Mouse (Mus musculus) neural tube, embryonic 14.5 days (tissue): ENCODE measurements around the gene Snrpd2. TPM values are rescaled to one million over a fixed set of nuclear protein-coding genes. Genes with fewer than 3 reads are reported as not detected.

ENCODE experiments used
- ATAC-seq: fragments of 200-750 bp; cut with Nextera tagmentation; 2 replicates; pipeline ENCODE4 v1.8.0; 2017; ENCODE audit warnings: low read depth, mild to moderate bottlenecking, moderate TSS enrichment, moderate library complexity
- H3K27ac ChIP-seq: fragments of 300-500 bp; sonication (generic); 2 replicates; pipeline ENCODE4 v1.5.1; 2014; ENCODE audit warnings: low read depth, mild to moderate bottlenecking, control low read depth, low read length, moderate library complexity, mixed read lengths
- H3K27me3 ChIP-seq: fragments of 300-500 bp; sonication (generic); 2 replicates; pipeline ENCODE4 v1.6.1; 2014; ENCODE audit warnings: low read length; ENCODE audit not compliant: control insufficient read depth, insufficient read depth
- H3K36me3 ChIP-seq: fragments of 300-500 bp; sonication (generic); 2 replicates; pipeline ENCODE4 v1.6.1; 2014; ENCODE audit warnings: low read length, mixed read lengths; ENCODE audit not compliant: control insufficient read depth, insufficient read depth
- H3K4me1 ChIP-seq: fragments of 300-500 bp; sonication (generic); 2 replicates; pipeline ENCODE4 v1.6.1; 2014; ENCODE audit warnings: low read length; ENCODE audit not compliant: control insufficient read depth, insufficient read depth
- H3K4me2 ChIP-seq: fragments of 300-500 bp; sonication (generic); 2 replicates; pipeline ENCODE4 v1.6.1; 2014; ENCODE audit warnings: mild to moderate bottlenecking, low read depth, low read length, control low read depth
- H3K4me3 ChIP-seq: fragments of 300-500 bp; sonication (generic); 2 replicates; pipeline ENCODE4 v1.5.1; 2014; ENCODE audit warnings: low read depth, low read length, control low read depth, mixed read lengths
- H3K9ac ChIP-seq: fragments of 300-500 bp; sonication (generic); replicated peaks from 2 replicates; pipeline ENCODE4 v1.6.1; 2014; ENCODE audit warnings: low read depth, mild to moderate bottlenecking, control low read depth, low read length, mixed read lengths
- H3K9me3 ChIP-seq: fragments of 300-500 bp; sonication (generic); 2 replicates; pipeline ENCODE4 v1.6.1; 2016; ENCODE audit warnings: low read length; ENCODE audit not compliant: control insufficient read depth
- WGBS: fragments of 180-500 bp; shearing (Covaris S2); extraction: QIAGEN DNeasy Blood & Tissue Kit; methylation state at CpG from one replicate; pipeline ENCODE4 v1.1.7; 2014; 5-methylcytosine and 5-hydroxymethylcytosine counted together
- polyA plus RNA-seq: library from polyadenylated mRNA; unstranded; fragments of >200 nt; fragmentation: Nextera tagmentation; extraction: Ambion mirVana; gene quantifications from 2 replicates; pipeline ENCODE4 v1.2.1, GENCODE M21; 2014

The Snrpd2 gene
- 94.1 and 110 TPM in 2 replicates for polyA plus RNA-seq

GRCm38 (mm10) chr7:19149626-19150025, at the start of gene Snrpd2:
TSS of gene Snrpd2 (plus strand) at chr7:19149722.
- ATAC-seq: peak; percentile 91
- WGBS: under 1% methylated on average over 24 of the region's 24 CpGs

GRCm38 (mm10) chr7:19100290-19100689, 49.2 kb upstream of the Snrpd2 start:
- 88% methylated on average over 1 of the region's 1 CpGs for WGBS
- H3K9me3 ChIP-seq: no peaks in the 10 kb centered on the region
- H3K36me3 ChIP-seq: no peaks in the 10 kb centered on the region
- H3K27me3 ChIP-seq: no peaks in the 10 kb centered on the region
- no peak overlapping the region for H3K9ac ChIP-seq
- no peak overlapping the region for H3K4me3 ChIP-seq
- peaks cover 14% of the 10 kb centered on the region for H3K4me1 ChIP-seq
- no peak overlapping the region for H3K4me2 ChIP-seq
- no peak for ATAC-seq
- no peak overlapping the region for H3K27ac ChIP-seq

More at GRCm38 (mm10) chr7:19149626-19150025, at the start of gene Snrpd2:
- Histone ChIP-seq H3K9me3 (no peaks in the 10 kb centered on the region), H3K36me3 (peaks cover 16% of the 10 kb centered on the region), H3K9ac (peak within 1 kb of the TSS; percentile 67), H3K4me3 (peak within 1 kb of the TSS; percentile 65), H3K27me3 (no peaks in the 10 kb centered on the region), H3K27ac (peak within 1 kb of the TSS; percentile 61), H3K4me1 (peaks cover 14% of the 10 kb centered on the region), H3K4me2 (peak within 1 kb of the TSS; percentile 90)

GRCm38 (mm10) chr7:19103741-19104140, 45.8 kb upstream of the Snrpd2 start:
- Histone ChIP-seq H3K27me3 (no peaks in the 10 kb centered on the region), H3K27ac (no peak overlapping the region), H3K9ac (no peak overlapping the region), H3K4me1 (no peaks in the 10 kb centered on the region), H3K4me2 (no peak overlapping the region), H3K36me3 (no peaks in the 10 kb centered on the region), H3K4me3 (no peak overlapping the region), H3K9me3 (no peaks in the 10 kb centered on the region)
- ATAC-seq: no peak

- Histone ChIP-seq H3K36me3 (no peaks in the 10 kb centered on the region), H3K27ac (no peak overlapping the region), H3K27me3 (no peaks in the 10 kb centered on the region), H3K4me1 (no peaks in the 10 kb centered on the region), H3K4me2 (no peak overlapping the region), H3K9ac (no peak overlapping the region), H3K9me3 (no peaks in the 10 kb centered on the region), H3K4me3 (no peak overlapping the region)
- WGBS: 80% methylated on average over 2 of the region's 2 CpGs
- no peak for ATAC-seq
Measured at GRCm38 (mm10) chr7:19104486-19104885, 45.0 kb upstream of the Snrpd2 start.

GRCm38 (mm10) chr7:19107436-19107835, 42.1 kb upstream of the Snrpd2 start:
- no peak for ATAC-seq
- Histone ChIP-seq H3K4me1 (no peaks in the 10 kb centered on the region), H3K27ac (no peak overlapping the region), H3K4me3 (no peak overlapping the region), H3K36me3 (no peaks in the 10 kb centered on the region), H3K9ac (no peak overlapping the region), H3K27me3 (no peaks in the 10 kb centered on the region), H3K9me3 (no peaks in the 10 kb centered on the region), H3K4me2 (no peak overlapping the region)
- 63% methylated on average over 3 of the region's 3 CpGs for WGBS

GRCm38 (mm10) chr7:19109565-19109964, 40.0 kb upstream of the Snrpd2 start:
- WGBS: 90% methylated on average over 1 of the region's 1 CpGs
- Histone ChIP-seq H3K36me3 (no peaks in the 10 kb centered on the region), H3K4me1 (no peaks in the 10 kb centered on the region), H3K9ac (no peak overlapping the region), H3K27ac (no peak overlapping the region), H3K4me3 (no peak overlapping the region), H3K27me3 (no peaks in the 10 kb centered on the region), H3K9me3 (no peaks in the 10 kb centered on the region), H3K4me2 (no peak overlapping the region)
- ATAC-seq: no peak

- peak within 1 kb of the TSS; percentile 47 for H3K4me2 ChIP-seq
- H3K4me3 ChIP-seq: peak within 1 kb of the TSS; percentile 27
- no peaks in the 10 kb centered on the region for H3K9me3 ChIP-seq
- no peaks in the 10 kb centered on the region for H3K36me3 ChIP-seq
- H3K27ac ChIP-seq: no peak within 1 kb of the TSS
- H3K4me1 ChIP-seq: peaks cover 6% of the 10 kb centered on the region; the same call in 1 of the 2 replicates
- H3K27me3 ChIP-seq: no peaks in the 10 kb centered on the region
- peak; percentile 54; the same call in 1 of the 2 replicates for ATAC-seq
- H3K9ac ChIP-seq: 0 out of 2 replicates have a peak within 1 kb of the TSS, but pooled peaks have one; percentile 26
- 21% methylated on average over 50 of the region's 64 CpGs for WGBS
Measured at GRCm38 (mm10) chr7:19118028-19118771, 31.3 kb upstream of the Snrpd2 start, which contains the start of gene Gm4969. TSS of gene Gm4969 (minus strand) at chr7:19118368.

- H3K27ac ChIP-seq: no peak overlapping the region
- no peaks in the 10 kb centered on the region for H3K9me3 ChIP-seq
- WGBS: 92% methylated on average over 8 of the region's 8 CpGs
- H3K4me1 ChIP-seq: peaks cover 6% of the 10 kb centered on the region; the same call in 1 of the 2 replicates
- H3K27me3 ChIP-seq: no peaks in the 10 kb centered on the region
- H3K4me3 ChIP-seq: no peak overlapping the region
- H3K9ac ChIP-seq: no peak overlapping the region
- peak overlapping the region; percentile 18; the same call in 1 of the 2 replicates for H3K4me2 ChIP-seq
- no peaks in the 10 kb centered on the region for H3K36me3 ChIP-seq
- ATAC-seq: peak; percentile 24
Measured at GRCm38 (mm10) chr7:19119083-19119482, 30.4 kb upstream of the Snrpd2 start.
